Mouse (Mus musculus) liver, embryonic 11.5 days (tissue): ENCODE measurements at regions not wholly inside any gene's neighbourhood (a gene's known extent, or its start where the extent isn't known, plus 50 kb on each side); places are given as distances from the start of the nearest gene placed in this dataset.

Source experiments
- ATAC-seq: fragments of 200-750 bp; cut with Nextera tagmentation; replicated peaks from 2 replicates; pipeline ENCODE4 v1.8.0; 2017; ENCODE audit warnings: moderate number of reproducible peaks, mild to moderate bottlenecking, moderate TSS enrichment, moderate library complexity; ENCODE audit not compliant: low FRiP score
- DNase-seq: peaks from one replicate; pipeline ENCODE4 v3.0.0-alpha.2; 2017; ENCODE audit warnings: low spot score
- H3K27ac ChIP-seq: fragments of 300-500 bp; sonication (generic); 2 replicates; pipeline ENCODE4 v1.5.1; 2014; ENCODE audit warnings: mild to moderate bottlenecking, low read depth, low read length, control low read depth
- H3K27me3 ChIP-seq: fragments of 300-500 bp; sonication (generic); replicated peaks from 2 replicates; pipeline ENCODE4 v1.6.1; 2014; ENCODE audit warnings: low read length, mixed read lengths; ENCODE audit not compliant: control insufficient read depth, insufficient read depth
- H3K36me3 ChIP-seq: fragments of 300-500 bp; sonication (generic); 2 replicates; pipeline ENCODE4 v1.6.1; 2014; ENCODE audit warnings: mild to moderate bottlenecking, low read length, moderate library complexity, mixed read lengths; ENCODE audit not compliant: control insufficient read depth, insufficient read depth
- H3K4me1 ChIP-seq: fragments of 300-500 bp; sonication (generic); replicated peaks from 2 replicates; pipeline ENCODE4 v1.6.1; 2014; ENCODE audit warnings: low read length, mixed read lengths; ENCODE audit not compliant: control insufficient read depth, insufficient read depth
- H3K4me2 ChIP-seq: fragments of 300-500 bp; sonication (generic); 2 replicates; pipeline ENCODE4 v1.6.1; 2014; ENCODE audit warnings: mild to moderate bottlenecking, control low read depth, moderate library complexity
- H3K4me3 ChIP-seq: fragments of 300-500 bp; sonication (generic); 2 replicates; pipeline ENCODE4 v1.5.1; 2014; ENCODE audit warnings: low read depth, low read length, control low read depth
- H3K9ac ChIP-seq: fragments of 300-500 bp; sonication (generic); 2 replicates; pipeline ENCODE4 v1.6.1; 2014; ENCODE audit warnings: low read depth, low read length, control low read depth
- H3K9me3 ChIP-seq: fragments of 300-500 bp; sonication (generic); 2 replicates; pipeline ENCODE4 v1.6.1; 2016; ENCODE audit warnings: low read length, inconsistent platforms, mixed read lengths; ENCODE audit not compliant: control insufficient read depth
- WGBS: fragments of 180-500 bp; shearing (Covaris S2); extraction: QIAGEN DNeasy Blood & Tissue Kit; methylation state at CpG from one replicate; pipeline ENCODE4 v1.1.7; 2014; 5-methylcytosine and 5-hydroxymethylcytosine counted together

GRCm38 (mm10) chr13:115219701-115220100, 117.9 kb upstream of the Itga1 start:
- Histone ChIP-seq H3K27me3 (no peaks in the 10 kb centered on the region), H3K4me2 (no peak overlapping the region), H3K4me3 (no peak overlapping the region), H3K4me1 (no peaks in the 10 kb centered on the region), H3K9me3 (no peaks in the 10 kb centered on the region), H3K36me3 (no peaks in the 10 kb centered on the region), H3K27ac (no peak overlapping the region), H3K9ac (no peak overlapping the region)
- ATAC-seq (no peak), DNase-seq (no peak)
- WGBS: 43% methylated on average over 2 of the region's 2 CpGs

GRCm38 (mm10) chr13:115211285-115211684, 109.5 kb upstream of the Itga1 start:
- no peak overlapping the region for H3K4me2 ChIP-seq
- no peaks in the 10 kb centered on the region for H3K9me3 ChIP-seq
- ATAC-seq: no peak
- DNase-seq: no peak
- no peak overlapping the region for H3K9ac ChIP-seq
- no peaks in the 10 kb centered on the region for H3K27me3 ChIP-seq
- no peaks in the 10 kb centered on the region for H3K36me3 ChIP-seq
- H3K4me3 ChIP-seq: no peak overlapping the region
- 84% methylated on average over 3 of the region's 3 CpGs for WGBS
- no peak overlapping the region for H3K27ac ChIP-seq
- H3K4me1 ChIP-seq: no peaks in the 10 kb centered on the region

GRCm38 (mm10) chr13:115210643-115211208, 109.0 kb upstream of the Itga1 start:
- Histone ChIP-seq H3K9me3 (no peaks in the 10 kb centered on the region), H3K9ac (no peak overlapping the region), H3K36me3 (no peaks in the 10 kb centered on the region), H3K4me3 (no peak overlapping the region), H3K4me1 (no peaks in the 10 kb centered on the region), H3K27me3 (no peaks in the 10 kb centered on the region), H3K4me2 (no peak overlapping the region), H3K27ac (no peak overlapping the region)
- ATAC-seq: no peak
- WGBS: 77% methylated on average over 10 of the region's 10 CpGs
- no peak for DNase-seq

GRCm38 (mm10) chr13:115209402-115210192, 107.8 kb upstream of the Itga1 start:
- no peak for ATAC-seq
- no peak for DNase-seq
- Histone ChIP-seq H3K27ac (no peak overlapping the region), H3K4me2 (no peak overlapping the region), H3K9ac (no peak overlapping the region), H3K27me3 (no peaks in the 10 kb centered on the region), H3K4me3 (no peak overlapping the region), H3K36me3 (no peaks in the 10 kb centered on the region), H3K9me3 (no peaks in the 10 kb centered on the region), H3K4me1 (no peaks in the 10 kb centered on the region)
- 77% methylated on average over 3 of the region's 3 CpGs for WGBS

- H3K27me3 ChIP-seq: no peaks in the 10 kb centered on the region
- no peaks in the 10 kb centered on the region for H3K4me1 ChIP-seq
- DNase-seq: no peak
- H3K36me3 ChIP-seq: no peaks in the 10 kb centered on the region
- WGBS: 75% methylated on average over 7 of the region's 7 CpGs
- no peak overlapping the region for H3K27ac ChIP-seq
- no peak overlapping the region for H3K9ac ChIP-seq
- no peak for ATAC-seq
- H3K9me3 ChIP-seq: no peaks in the 10 kb centered on the region
- H3K4me2 ChIP-seq: no peak overlapping the region
- no peak overlapping the region for H3K4me3 ChIP-seq
These were observed 105.0 kb upstream of the Itga1 start for GRCm38 (mm10) chr13:115206723-115207122.

- 65% methylated on average over 3 of the region's 3 CpGs for WGBS
- Histone ChIP-seq H3K9me3 (no peaks in the 10 kb centered on the region), H3K27ac (no peak overlapping the region), H3K4me2 (no peak overlapping the region), H3K4me3 (no peak overlapping the region), H3K9ac (no peak overlapping the region), H3K27me3 (no peaks in the 10 kb centered on the region), H3K36me3 (no peaks in the 10 kb centered on the region), H3K4me1 (no peaks in the 10 kb centered on the region)
- ATAC-seq (no peak), DNase-seq (no peak)
These were observed 97.4 kb upstream of the Itga1 start for GRCm38 (mm10) chr13:115199166-115199565.

- DNase-seq (no peak), ATAC-seq (no peak)
- Histone ChIP-seq H3K36me3 (no peaks in the 10 kb centered on the region), H3K27me3 (no peaks in the 10 kb centered on the region), H3K4me1 (no peaks in the 10 kb centered on the region), H3K9me3 (no peaks in the 10 kb centered on the region), H3K9ac (no peak overlapping the region), H3K27ac (no peak overlapping the region), H3K4me3 (no peak overlapping the region), H3K4me2 (no peak overlapping the region)
- WGBS: 62% methylated on average over 2 of the region's 2 CpGs
These were observed 86.3 kb upstream of the Itga1 start for GRCm38 (mm10) chr13:115188066-115188465.

GRCm38 (mm10) chr13:115187356-115187755, 85.6 kb upstream of the Itga1 start:
- DNase-seq (no peak), ATAC-seq (no peak)
- Histone ChIP-seq H3K9ac (no peak overlapping the region), H3K4me1 (no peaks in the 10 kb centered on the region), H3K4me3 (no peak overlapping the region), H3K4me2 (no peak overlapping the region), H3K9me3 (no peaks in the 10 kb centered on the region), H3K36me3 (no peaks in the 10 kb centered on the region), H3K27me3 (no peaks in the 10 kb centered on the region), H3K27ac (no peak overlapping the region)
- 79% methylated on average over 3 of the region's 3 CpGs for WGBS
